Mouse (Mus musculus) heart, embryonic 12.5 days (tissue): ENCODE measurements around the gene Tescl. TPM values are rescaled to one million over a fixed set of nuclear protein-coding genes. Genes with fewer than 3 reads are reported as not detected.
A peak's percentile ranks its signal among the peaks of the same experiment; 100 is the strongest.

ENCODE experiments used
- ATAC-seq: fragments of 200-750 bp; cut with Nextera tagmentation; 2 replicates; pipeline ENCODE4 v1.8.0; 2017; ENCODE audit warnings: moderate TSS enrichment, moderate library complexity; ENCODE audit not compliant: insufficient number of reproducible peaks, low FRiP score
- H3K27ac ChIP-seq: fragments of 300-500 bp; sonication (generic); 2 replicates; pipeline ENCODE4 v1.5.1; 2016; ENCODE audit warnings: mild to moderate bottlenecking, moderate library complexity; ENCODE audit not compliant: poor library complexity, severe bottlenecking
- H3K27me3 ChIP-seq: fragments of 300-500 bp; sonication (generic); replicated peaks from 2 replicates; pipeline ENCODE4 v1.6.1; 2016; ENCODE audit warnings: mild to moderate bottlenecking, moderate library complexity
- H3K36me3 ChIP-seq: fragments of 300-500 bp; sonication (generic); 2 replicates; pipeline ENCODE4 v1.6.1; 2016; ENCODE audit warnings: mild to moderate bottlenecking, moderate library complexity
- H3K4me1 ChIP-seq: fragments of 300-500 bp; sonication (generic); replicated peaks from 2 replicates; pipeline ENCODE4 v1.6.1; 2016; ENCODE audit warnings: mild to moderate bottlenecking
- H3K4me2 ChIP-seq: fragments of 300-500 bp; sonication (generic); 2 replicates; pipeline ENCODE4 v1.6.1; 2016; ENCODE audit warnings: mild to moderate bottlenecking, moderate library complexity
- H3K4me3 ChIP-seq: fragments of 300-500 bp; sonication (generic); 2 replicates; pipeline ENCODE4 v1.5.1; 2016; ENCODE audit warnings: mild to moderate bottlenecking
- H3K9ac ChIP-seq: fragments of 300-500 bp; sonication (generic); 2 replicates; pipeline ENCODE4 v1.6.1; 2016; ENCODE audit warnings: mild to moderate bottlenecking, moderate library complexity
- H3K9me3 ChIP-seq: fragments of 300-500 bp; sonication (generic); replicated peaks from 2 replicates; pipeline ENCODE4 v1.6.1; 2016; ENCODE audit warnings: mild to moderate bottlenecking, moderate library complexity
- WGBS: fragments of 180-500 bp; shearing (Covaris S2); methylation state at CpG from one replicate; pipeline ENCODE4 v1.1.7; 2016; 5-methylcytosine and 5-hydroxymethylcytosine counted together
- polyA plus RNA-seq: library from polyadenylated mRNA; unstranded; fragments of >200 nt; fragmentation: Nextera tagmentation; extraction: Ambion mirVana; gene quantifications from 2 replicates; pipeline ENCODE4 v1.2.1, GENCODE M21; 2016

Tescl gene
- polyA plus RNA-seq, 1 experiment from 2014 or later = not detected

DNA sequence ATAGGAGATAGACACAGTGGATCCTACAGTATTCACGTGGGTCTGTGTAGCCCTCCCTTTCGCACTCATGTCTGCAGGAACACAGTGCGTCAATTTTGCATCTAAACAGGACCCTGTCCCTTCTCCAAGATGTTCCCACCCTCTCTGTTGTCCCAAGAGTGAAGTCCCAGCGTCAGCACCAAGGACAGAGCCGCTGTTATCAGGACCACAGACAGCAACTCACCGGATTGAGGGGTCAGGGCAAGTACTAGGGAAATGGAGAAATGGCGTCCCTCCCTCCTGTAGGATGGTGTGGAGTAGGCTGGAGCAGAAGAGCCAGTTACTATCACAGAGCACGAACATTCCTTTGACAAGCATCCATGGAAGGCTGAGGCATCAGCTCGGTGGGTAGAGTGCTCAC is 25.5 kb upstream of the Tescl start:
- no peak for ATAC-seq

GRCm38 (mm10) chr7:24357899-24358298 is 24.2 kb upstream of the Tescl start:
- H3K4me3 ChIP-seq = no peak overlapping the region
- H3K27ac ChIP-seq = no peak overlapping the region
- 43% methylated on average over 4 of the region's 4 CpGs for WGBS
- no peak overlapping the region for H3K9ac ChIP-seq
- H3K9me3 ChIP-seq = peaks cover 10% of the 10 kb centered on the region; the same call in 1 of the 2 replicates
- no peak for ATAC-seq
- H3K4me2 ChIP-seq = no peak overlapping the region
- H3K36me3 ChIP-seq = no peaks in the 10 kb centered on the region
- H3K4me1 ChIP-seq = no peaks in the 10 kb centered on the region
- peaks cover 13% of the 10 kb centered on the region for H3K27me3 ChIP-seq

More for the DNA sequence above, 25.5 kb upstream of the Tescl start:
- no peak overlapping the region for H3K4me3 ChIP-seq
- no peaks in the 10 kb centered on the region for H3K4me1 ChIP-seq
- no peak overlapping the region for H3K9ac ChIP-seq
- H3K27me3 ChIP-seq = peaks cover 5% of the 10 kb centered on the region
- no peak overlapping the region for H3K27ac ChIP-seq
- WGBS = 22% methylated on average over 9 of the region's 9 CpGs
- peaks cover 10% of the 10 kb centered on the region; the same call in 1 of the 2 replicates for H3K9me3 ChIP-seq
- no peak overlapping the region for H3K4me2 ChIP-seq
- H3K36me3 ChIP-seq = no peaks in the 10 kb centered on the region

- Histone ChIP-seq H3K27me3 (peaks cover 18% of the 10 kb centered on the region), H3K36me3 (no peaks in the 10 kb centered on the region), H3K4me1 (no peaks in the 10 kb centered on the region), H3K9ac (no peak overlapping the region), H3K4me3 (no peak overlapping the region), H3K9me3 (peaks cover 10% of the 10 kb centered on the region; the same call in 1 of the 2 replicates), H3K4me2 (no peak overlapping the region), H3K27ac (no peak overlapping the region)
- no peak for ATAC-seq
- 68% methylated on average over 10 of the region's 10 CpGs for WGBS
Measured at GRCm38 (mm10) chr7:24356081-24356480, 22.3 kb upstream of the Tescl start.

GRCm38 (mm10) chr7:24355646-24356045 is 21.9 kb upstream of the Tescl start:
- no peak for ATAC-seq
- 71% methylated on average over 6 of the region's 6 CpGs for WGBS
- no peak overlapping the region for H3K27ac ChIP-seq
- no peak overlapping the region for H3K4me2 ChIP-seq
- H3K4me1 ChIP-seq = no peaks in the 10 kb centered on the region
- no peaks in the 10 kb centered on the region for H3K36me3 ChIP-seq
- H3K9me3 ChIP-seq = peaks cover 6% of the 10 kb centered on the region; the same call in 1 of the 2 replicates
- H3K4me3 ChIP-seq = no peak overlapping the region
- peaks cover 21% of the 10 kb centered on the region for H3K27me3 ChIP-seq
- no peak overlapping the region for H3K9ac ChIP-seq

GRCm38 (mm10) chr7:24348896-24349295 is 15.2 kb upstream of the Tescl start, which contains the start of gene Lypd5:
Gene Lypd5, plus strand, starts transcription at chr7:24349196.
- Histone ChIP-seq H3K4me2 (no peak within 1 kb of the TSS), H3K4me3 (no peak within 1 kb of the TSS), H3K27ac (no peak within 1 kb of the TSS), H3K4me1 (no peaks in the 10 kb centered on the region), H3K9me3 (no peaks in the 10 kb centered on the region; the same call in 1 of the 2 replicates), H3K36me3 (no peaks in the 10 kb centered on the region), H3K27me3 (peaks cover 29% of the 10 kb centered on the region), H3K9ac (no peak within 1 kb of the TSS)
- no peak for ATAC-seq
- WGBS = 36% methylated on average over 6 of the region's 6 CpGs

DNA sequence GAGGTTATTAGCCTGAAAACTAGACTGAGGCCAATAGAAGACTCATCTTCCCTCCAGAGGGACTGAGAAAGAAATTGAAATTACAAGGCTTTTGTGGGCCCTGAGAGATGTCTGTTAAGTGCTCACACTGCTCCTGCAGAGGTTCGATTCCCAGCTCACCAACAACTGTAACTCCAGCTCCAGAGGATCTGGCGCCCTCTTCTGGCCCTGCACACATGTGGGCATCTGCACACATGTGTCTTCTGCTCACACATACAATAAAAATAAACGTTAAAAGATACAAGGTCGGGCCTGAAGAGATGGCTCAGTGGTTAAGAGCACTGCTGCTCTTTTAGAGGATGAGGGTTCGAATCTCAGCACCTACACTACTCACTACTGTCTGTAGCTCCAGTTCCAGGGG is 12.7 kb upstream of the Tescl start:
- Histone ChIP-seq H3K9me3 (no peaks in the 10 kb centered on the region), H3K9ac (no peak overlapping the region), H3K4me1 (no peaks in the 10 kb centered on the region), H3K4me3 (no peak overlapping the region), H3K27me3 (peaks cover 14% of the 10 kb centered on the region), H3K4me2 (no peak overlapping the region), H3K36me3 (no peaks in the 10 kb centered on the region), H3K27ac (no peak overlapping the region)
- no peak for ATAC-seq
- 62% methylated on average over 5 of the region's 5 CpGs for WGBS

- ATAC-seq = no peak
- H3K4me2 ChIP-seq = no peak overlapping the region
- H3K9me3 ChIP-seq = peaks cover 5% of the 10 kb centered on the region; the same call in 1 of the 2 replicates
- no peaks in the 10 kb centered on the region for H3K4me1 ChIP-seq
- H3K36me3 ChIP-seq = no peaks in the 10 kb centered on the region
- 68% methylated on average over 7 of the region's 7 CpGs for whole genome bisulfite sequencing
- no peak overlapping the region for H3K4me3 ChIP-seq
- no peak overlapping the region for H3K9ac ChIP-seq
- no peak overlapping the region for H3K27ac ChIP-seq
- H3K27me3 ChIP-seq = peaks cover 3% of the 10 kb centered on the region
Measured at GRCm38 (mm10) chr7:24343701-24344272, 10.1 kb upstream of the Tescl start.

DNA sequence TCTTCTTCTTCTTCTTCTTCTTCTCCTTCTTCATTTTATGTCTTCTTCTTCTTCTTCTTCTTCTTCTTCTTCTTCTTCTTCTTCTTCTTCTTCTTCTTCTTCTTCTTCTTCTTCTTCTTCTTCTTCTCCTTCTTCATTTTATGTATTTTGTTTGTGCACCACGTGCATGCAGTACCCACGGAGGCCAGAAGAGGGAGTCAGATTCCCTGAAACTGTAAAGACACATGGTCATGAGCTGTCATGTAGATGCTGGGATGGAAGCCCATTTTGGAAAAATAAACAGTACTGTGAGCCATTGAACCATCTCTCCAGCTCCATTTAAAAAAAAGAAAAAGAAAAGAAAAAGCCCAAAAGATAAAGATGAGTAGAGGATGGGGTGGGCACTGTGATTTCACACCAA is 4.5 kb upstream of the Tescl start:
- Histone ChIP-seq H3K4me3 (no peak overlapping the region), H3K9ac (no peak overlapping the region), H3K27me3 (peaks cover 24% of the 10 kb centered on the region), H3K4me1 (no peaks in the 10 kb centered on the region), H3K9me3 (peaks cover 10% of the 10 kb centered on the region), H3K36me3 (no peaks in the 10 kb centered on the region), H3K27ac (no peak overlapping the region), H3K4me2 (no peak overlapping the region)
- no peak for ATAC-seq
- WGBS = 41% methylated on average over 2 of the region's 2 CpGs

- no peak overlapping the region for H3K27ac ChIP-seq
- WGBS = 12% methylated on average over 5 of the region's 5 CpGs
- H3K36me3 ChIP-seq = no peaks in the 10 kb centered on the region
- H3K27me3 ChIP-seq = peaks cover 32% of the 10 kb centered on the region
- ATAC-seq = peak; percentile 36; the same call in 1 of the 2 replicates
- peaks cover 16% of the 10 kb centered on the region for H3K9me3 ChIP-seq
- H3K4me1 ChIP-seq = no peaks in the 10 kb centered on the region
- no peak overlapping the region for H3K9ac ChIP-seq
- H3K4me2 ChIP-seq = no peak overlapping the region
- no peak overlapping the region for H3K4me3 ChIP-seq
Measured at GRCm38 (mm10) chr7:24335699-24336309, 2.1 kb upstream of the Tescl start.

- H3K36me3 ChIP-seq = no peaks in the 10 kb centered on the region
- H3K9me3 ChIP-seq = peaks cover 15% of the 10 kb centered on the region
- H3K27me3 ChIP-seq = peaks cover 6% of the 10 kb centered on the region
- H3K4me3 ChIP-seq = no peak overlapping the region
- ATAC-seq = no peak
- H3K4me1 ChIP-seq = no peaks in the 10 kb centered on the region
- no peak overlapping the region for H3K9ac ChIP-seq
- H3K4me2 ChIP-seq = no peak overlapping the region
- H3K27ac ChIP-seq = no peak overlapping the region
- 73% methylated on average over 14 of the region's 14 CpGs for WGBS
Measured at GRCm38 (mm10) chr7:24327281-24327975, 6.3 kb downstream of the Tescl start.
